Mouse (Mus musculus) splenic B cell, adult 2 months (primary cell): ENCODE data around the gene Aoc1.

Experiments
- DNase-seq: peaks from one replicate; pipeline ENCODE4 v3.0.0-alpha.2; 2011; ENCODE audit warnings: low read depth, low spot score
- H3K27me3 ChIP-seq: 2 replicates; pipeline ENCODE4 v1.6.1; 2012; ENCODE audit warnings: mild to moderate bottlenecking, low read length, moderate library complexity, mixed read lengths; ENCODE audit not compliant: control insufficient read depth, poor library complexity, insufficient read depth, severe bottlenecking
- H3K36me3 ChIP-seq: 2 replicates; pipeline ENCODE4 v1.6.1; 2012; ENCODE audit warnings: mild to moderate bottlenecking, low read length, moderate library complexity, mixed read lengths; ENCODE audit not compliant: control insufficient read depth, poor library complexity, insufficient read depth, severe bottlenecking

Gene Aoc1

GRCm38 (mm10) chr6:48912033-48912432, 39.3 kb downstream of the Aoc1 start:
- Histone ChIP-seq H3K27me3 (no peaks in the 10 kb centered on the region), H3K36me3 (no peaks in the 10 kb centered on the region)
- DNase-seq = peak; percentile 68

GRCm38 (mm10) chr6:48913587-48913986, 40.9 kb downstream of the Aoc1 start:
- Histone ChIP-seq H3K36me3 (no peaks in the 10 kb centered on the region), H3K27me3 (no peaks in the 10 kb centered on the region)
- no peak for DNase-seq

- H3K27me3 ChIP-seq = no peaks in the 10 kb centered on the region
- H3K36me3 ChIP-seq = no peaks in the 10 kb centered on the region
- DNase-seq = no peak
Observed at GRCm38 (mm10) chr6:48929595-48929994, 56.9 kb downstream of the Aoc1 start, which contains the start of gene 1600015I10Rik. 1600015I10Rik (plus strand) TSS chr6:48929895.

GRCm38 (mm10) chr6:48949596-48949995, 76.9 kb downstream of the Aoc1 start:
- H3K36me3 ChIP-seq = no peaks in the 10 kb centered on the region
- no peak for DNase-seq
- H3K27me3 ChIP-seq = no peaks in the 10 kb centered on the region

- DNase-seq = no peak
- Histone ChIP-seq H3K36me3 (no peaks in the 10 kb centered on the region), H3K27me3 (no peaks in the 10 kb centered on the region)
Observed at GRCm38 (mm10) chr6:48950676-48951075, 78.0 kb downstream of the Aoc1 start.

GRCm38 (mm10) chr6:48951630-48952029, 78.9 kb downstream of the Aoc1 start:
- H3K36me3 ChIP-seq = no peaks in the 10 kb centered on the region
- DNase-seq = no peak
- H3K27me3 ChIP-seq = no peaks in the 10 kb centered on the region

- no peak for DNase-seq
- Histone ChIP-seq H3K36me3 (no peaks in the 10 kb centered on the region), H3K27me3 (no peaks in the 10 kb centered on the region)
Observed at GRCm38 (mm10) chr6:48953220-48953619, 80.5 kb downstream of the Aoc1 start.

GRCm38 (mm10) chr6:48954211-48954610, 81.5 kb downstream of the Aoc1 start:
- no peak for DNase-seq
- H3K36me3 ChIP-seq = no peaks in the 10 kb centered on the region
- H3K27me3 ChIP-seq = no peaks in the 10 kb centered on the region

- peak; percentile 53 for DNase-seq
- Histone ChIP-seq H3K36me3 (no peaks in the 10 kb centered on the region), H3K27me3 (no peaks in the 10 kb centered on the region)
Observed at GRCm38 (mm10) chr6:48954946-48955345, 82.2 kb downstream of the Aoc1 start.

- Histone ChIP-seq H3K27me3 (no peaks in the 10 kb centered on the region), H3K36me3 (no peaks in the 10 kb centered on the region)
- no peak for DNase-seq
Observed at GRCm38 (mm10) chr6:48956785-48957184, 84.1 kb downstream of the Aoc1 start.

- Histone ChIP-seq H3K36me3 (no peaks in the 10 kb centered on the region), H3K27me3 (no peaks in the 10 kb centered on the region)
- DNase-seq = no peak
Observed at GRCm38 (mm10) chr6:48958053-48958452, 85.4 kb downstream of the Aoc1 start.
